Mouse (Mus musculus): Measurements from ENCODE around the gene Ccdc60. TPM values are rescaled to one million over a fixed set of nuclear protein-coding genes. Genes with fewer than 3 reads are reported as not detected.

Ccdc60 gene
- polyA plus RNA-seq, 1 experiment from 2014 or later, result 1.8 TPM

- Histone ChIP-seq H3K27me3 (replicated peaks) (peaks cover 19% of the 10 kb centered on the region), H3K9ac (no peak overlapping the region), H3K27ac (no peak overlapping the region), H3K4me1 (replicated peaks) (no peaks in the 10 kb centered on the region), H3K4me3 (replicated peaks) (no peak overlapping the region), H3K4me2 (replicated peaks) (no peak overlapping the region), H3K9me3 (no peaks in the 10 kb centered on the region), H3K36me3 (no peaks in the 10 kb centered on the region)
- no peak for ATAC-seq
- WGBS, result 38% methylated on average over 17 of the region's 17 CpGs
These were observed 206.4 kb downstream of the Ccdc60 start for GRCm38 (mm10) chr5:116082241-116082900.

- ATAC-seq, result no peak
These were observed 207.2 kb downstream of the Ccdc60 start for GRCm38 (mm10) chr5:116081616-116082015.

GRCm38 (mm10) chr5:116080736-116081135, 208.0 kb downstream of the Ccdc60 start:
- Histone ChIP-seq H3K36me3 (no peaks in the 10 kb centered on the region), H3K9me3 (no peaks in the 10 kb centered on the region), H3K4me2 (replicated peaks) (no peak overlapping the region), H3K27ac (no peak overlapping the region), H3K27me3 (replicated peaks) (peaks cover 19% of the 10 kb centered on the region), H3K4me1 (replicated peaks) (no peaks in the 10 kb centered on the region), H3K9ac (no peak overlapping the region), H3K4me3 (replicated peaks) (no peak overlapping the region)
- no peak for ATAC-seq
- 52% methylated on average over 6 of the region's 6 CpGs for WGBS

More at GRCm38 (mm10) chr5:116081616-116082015, 207.2 kb downstream of the Ccdc60 start:
- Histone ChIP-seq H3K9me3 (no peaks in the 10 kb centered on the region), H3K4me2 (replicated peaks) (no peak overlapping the region), H3K4me1 (replicated peaks) (no peaks in the 10 kb centered on the region), H3K9ac (no peak overlapping the region), H3K27ac (no peak overlapping the region), H3K36me3 (no peaks in the 10 kb centered on the region), H3K27me3 (replicated peaks) (peaks cover 19% of the 10 kb centered on the region), H3K4me3 (replicated peaks) (no peak overlapping the region)
- WGBS, result 75% methylated on average over 7 of the region's 7 CpGs

Other genes starting within 250 kb of the Ccdc60 start
- gene Tmem233, start 205.7 kb downstream of the Ccdc60 start, polyA plus RNA-seq (2015; fragmentation: Nextera tagmentation; extraction: Ambion mirVana), result not detected in 2 replicates
- 11.4 and 12.1 TPM in 2 replicates for gene Hspb8, start 133.9 kb upstream of the Ccdc60 start, polyA plus RNA-seq (2015; fragmentation: Nextera tagmentation; extraction: Ambion mirVana)